Mouse (Mus musculus) heart, embryonic 14.5 days (tissue): ENCODE results near the gene Foxn3. TPM values are rescaled to one million over a fixed set of nuclear protein-coding genes. Genes with fewer than 3 reads are reported as not detected.

ENCODE experiments used
- ATAC-seq: fragments of 200-750 bp; cut with Nextera tagmentation; 2 replicates; pipeline ENCODE4 v1.8.0; 2017; ENCODE audit warnings: low read depth, moderate TSS enrichment; ENCODE audit not compliant: insufficient number of reproducible peaks, insufficient read depth, low FRiP score
- H3K27ac ChIP-seq, 2 experiments: fragments of 200-500 bp in 1 of 2; fragments of 300-500 bp in 1 of 2; sonication (generic) in 1 of 2; replicated peaks in 1 of 2; 2 replicates each; pipeline ENCODE4 v1.5.1; 2012 to 2014; ENCODE audit warnings: low read depth in 2 of 2, low read length in 2 of 2, control low read depth in 1 of 2, mild to moderate bottlenecking in 1 of 2, mixed read lengths in 1 of 2; ENCODE audit not compliant: control insufficient read depth in 1 of 2, insufficient read depth in 1 of 2
- H3K27me3 ChIP-seq: fragments of 300-500 bp; sonication (generic); 2 replicates; pipeline ENCODE4 v1.6.1; 2014; ENCODE audit warnings: mild to moderate bottlenecking, low read length, control low read depth; ENCODE audit not compliant: control insufficient read depth, insufficient read depth
- H3K36me3 ChIP-seq: fragments of 300-500 bp; sonication (generic); 2 replicates; pipeline ENCODE4 v1.6.1; 2014; ENCODE audit warnings: mild to moderate bottlenecking, control low read depth, low read length, mixed read lengths; ENCODE audit not compliant: control insufficient read depth, insufficient read depth
- H3K4me1 ChIP-seq, 2 experiments: fragments of 200-500 bp in 1 of 2; fragments of 300-500 bp in 1 of 2; sonication (generic) in 1 of 2; 2 replicates each; pipeline ENCODE4 v1.6.1; 2012 to 2014; ENCODE audit warnings: low read length in 2 of 2, control low read depth in 1 of 2, mixed read lengths in 1 of 2; ENCODE audit not compliant: control insufficient read depth in 2 of 2, insufficient read depth in 2 of 2
- H3K4me2 ChIP-seq: fragments of 300-500 bp; sonication (generic); 2 replicates; pipeline ENCODE4 v1.6.1; 2014; ENCODE audit warnings: mild to moderate bottlenecking, low read length
- H3K4me3 ChIP-seq, 2 experiments: fragments of 200-500 bp in 1 of 2; fragments of 300-500 bp in 1 of 2; sonication (generic) in 1 of 2; 2 replicates each; pipeline ENCODE4 v1.5.1; 2012 to 2014; ENCODE audit warnings: low read length in 2 of 2, mild to moderate bottlenecking in 2 of 2, control low read depth in 1 of 2, low read depth in 1 of 2, moderate library complexity in 1 of 2; ENCODE audit not compliant: control insufficient read depth in 1 of 2, insufficient read depth in 1 of 2
- H3K9ac ChIP-seq: fragments of 300-500 bp; sonication (generic); 2 replicates; pipeline ENCODE4 v1.6.1; 2014; ENCODE audit warnings: mild to moderate bottlenecking, low read length
- H3K9me3 ChIP-seq: fragments of 300-500 bp; sonication (generic); 2 replicates; pipeline ENCODE4 v1.6.1; 2016; ENCODE audit warnings: low read length, control low read depth; ENCODE audit not compliant: control insufficient read depth
- WGBS: fragments of 180-500 bp; shearing (Covaris S2); extraction: QIAGEN DNeasy Blood & Tissue Kit; methylation state at CpG from one replicate; pipeline ENCODE4 v1.1.7; 2014; 5-methylcytosine and 5-hydroxymethylcytosine counted together
- polyA plus RNA-seq: library from polyadenylated mRNA; unstranded; fragments of >200 nt; fragmentation: Nextera tagmentation; extraction: Ambion mirVana; gene quantifications from 2 replicates; pipeline ENCODE4 v1.2.1, GENCODE M21; 2014

The Foxn3 gene
- polyA plus RNA-seq, 1 experiment from 2014 or later, result 81.0 TPM

DNA sequence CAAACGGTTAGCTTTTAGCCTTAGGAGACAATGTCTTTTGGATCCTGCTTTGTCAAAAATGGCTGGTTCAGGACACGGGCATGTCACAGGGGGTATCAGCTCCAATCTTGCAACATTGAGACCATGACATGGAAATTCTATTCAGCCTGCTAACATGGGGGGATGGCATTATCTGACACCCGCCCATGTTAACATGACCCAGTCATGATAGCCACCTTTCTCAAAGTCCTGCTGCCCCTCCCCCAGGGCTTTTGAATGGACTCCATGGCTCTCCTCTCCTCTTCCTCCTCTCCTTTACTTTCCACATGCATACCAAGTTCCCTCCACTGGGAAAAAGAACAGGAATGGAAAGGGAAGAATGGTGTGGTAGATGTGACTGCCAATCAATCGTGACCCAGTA, 43.5 kb downstream of the Foxn3 start:
- no peak for ATAC-seq
- Histone ChIP-seq H3K27ac (no peak overlapping the region), H3K4me1 (peaks cover 7 to 9% of the 10 kb centered on the region in 2 experiments), H3K4me2 (no peak overlapping the region), H3K4me3 (no peak overlapping the region), H3K9me3 (no peaks in the 10 kb centered on the region), H3K27me3 (no peaks in the 10 kb centered on the region), H3K9ac (no peak overlapping the region), H3K36me3 (no peaks in the 10 kb centered on the region)
- WGBS, result 82% methylated on average over 4 of the region's 4 CpGs

- Histone ChIP-seq H3K9me3 (no peaks in the 10 kb centered on the region), H3K36me3 (no peaks in the 10 kb centered on the region), H3K27ac (peak overlapping the region; percentile 29 to 62; a peak in 3 of 4 replicates), H3K27me3 (no peaks in the 10 kb centered on the region), H3K4me2 (peak overlapping the region; percentile 23; the same call in 1 of the 2 replicates), H3K9ac (peak overlapping the region; percentile 46; the same call in 1 of the 2 replicates), H3K4me3 (no peak overlapping the region), H3K4me1 (peaks cover 7 to 9% of the 10 kb centered on the region in 2 experiments)
- WGBS, result 45% methylated on average over 9 of the region's 9 CpGs
- no peak for ATAC-seq
Measured at GRCm38 (mm10) chr12:99519191-99519614, 44.2 kb downstream of the Foxn3 start.

DNA sequence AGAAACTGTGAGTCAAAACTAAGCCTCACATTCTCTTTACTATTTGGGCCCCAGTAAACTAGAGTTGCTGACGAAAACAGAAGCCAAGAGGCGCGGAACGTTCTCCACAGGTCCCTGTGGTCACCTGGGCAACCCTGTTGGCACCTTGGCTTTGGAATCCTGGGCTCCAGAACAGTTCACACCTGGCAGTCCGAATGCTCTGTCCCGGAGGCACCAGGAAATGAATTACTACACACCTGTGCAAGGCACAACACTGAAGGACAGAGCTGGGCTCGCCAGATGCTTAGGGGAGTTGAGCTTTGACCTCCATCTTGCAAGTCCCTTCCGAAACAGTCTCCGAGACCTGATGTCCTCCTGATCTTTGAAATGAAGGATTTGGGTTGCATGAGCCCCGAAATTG, 44.7 kb downstream of the Foxn3 start:
- H3K27ac ChIP-seq, result no peak overlapping the region
- H3K9ac ChIP-seq, result no peak overlapping the region
- H3K36me3 ChIP-seq, result no peaks in the 10 kb centered on the region
- no peaks in the 10 kb centered on the region for H3K9me3 ChIP-seq
- no peaks in the 10 kb centered on the region for H3K27me3 ChIP-seq
- H3K4me1 ChIP-seq, result peaks cover 7 to 9% of the 10 kb centered on the region in 2 experiments
- ATAC-seq, result no peak
- no peak overlapping the region for H3K4me2 ChIP-seq
- H3K4me3 ChIP-seq, result no peak overlapping the region
- 93% methylated on average over 10 of the region's 10 CpGs for WGBS

DNA sequence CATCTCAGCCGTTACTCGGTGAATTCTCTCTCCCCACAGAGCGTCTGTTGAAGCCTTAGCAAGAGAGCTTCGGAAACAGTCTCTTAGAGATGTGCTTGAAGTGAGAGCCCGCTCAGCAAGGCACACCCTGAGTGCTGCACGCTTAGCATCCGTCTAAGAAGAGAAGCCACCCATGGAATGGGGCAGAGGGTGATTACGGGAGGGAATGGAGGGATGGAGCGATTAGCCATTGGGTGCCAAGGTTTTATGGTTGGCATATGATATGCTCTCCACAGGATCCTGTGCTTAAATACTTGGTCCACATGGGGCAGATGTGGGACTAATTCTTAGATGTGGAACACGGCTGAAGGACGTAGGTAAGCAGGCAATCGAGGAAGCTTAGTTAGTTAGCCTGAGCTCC, 45.3 kb downstream of the Foxn3 start:
- Histone ChIP-seq H3K27me3 (no peaks in the 10 kb centered on the region), H3K9me3 (no peaks in the 10 kb centered on the region), H3K27ac (no peak overlapping the region), H3K4me1 (peaks cover 7 to 9% of the 10 kb centered on the region in 2 experiments), H3K9ac (no peak overlapping the region), H3K36me3 (no peaks in the 10 kb centered on the region), H3K4me3 (no peak overlapping the region), H3K4me2 (no peak overlapping the region)
- ATAC-seq, result no peak
- 93% methylated on average over 12 of the region's 12 CpGs for WGBS

GRCm38 (mm10) chr12:99517296-99517695, 46.1 kb downstream of the Foxn3 start:
- Histone ChIP-seq H3K27ac (no peak overlapping the region), H3K9ac (no peak overlapping the region), H3K4me3 (no peak overlapping the region), H3K27me3 (no peaks in the 10 kb centered on the region), H3K4me1 (peaks cover 7 to 9% of the 10 kb centered on the region in 2 experiments), H3K4me2 (no peak overlapping the region), H3K9me3 (no peaks in the 10 kb centered on the region), H3K36me3 (no peaks in the 10 kb centered on the region)
- 90% methylated on average over 5 of the region's 5 CpGs for WGBS
- no peak for ATAC-seq

- H3K4me2 ChIP-seq, result no peak overlapping the region
- H3K27ac ChIP-seq, result no peak overlapping the region
- H3K27me3 ChIP-seq, result no peaks in the 10 kb centered on the region
- H3K9ac ChIP-seq, result no peak overlapping the region
- no peak overlapping the region for H3K4me3 ChIP-seq
- H3K9me3 ChIP-seq, result no peaks in the 10 kb centered on the region
- no peaks in the 10 kb centered on the region for H3K36me3 ChIP-seq
- no peak for ATAC-seq
- 66% methylated on average over 3 of the region's 3 CpGs for WGBS
- H3K4me1 ChIP-seq, result peaks cover 7 to 9% of the 10 kb centered on the region in 2 experiments
Measured at GRCm38 (mm10) chr12:99515481-99515880, 47.9 kb downstream of the Foxn3 start.

DNA sequence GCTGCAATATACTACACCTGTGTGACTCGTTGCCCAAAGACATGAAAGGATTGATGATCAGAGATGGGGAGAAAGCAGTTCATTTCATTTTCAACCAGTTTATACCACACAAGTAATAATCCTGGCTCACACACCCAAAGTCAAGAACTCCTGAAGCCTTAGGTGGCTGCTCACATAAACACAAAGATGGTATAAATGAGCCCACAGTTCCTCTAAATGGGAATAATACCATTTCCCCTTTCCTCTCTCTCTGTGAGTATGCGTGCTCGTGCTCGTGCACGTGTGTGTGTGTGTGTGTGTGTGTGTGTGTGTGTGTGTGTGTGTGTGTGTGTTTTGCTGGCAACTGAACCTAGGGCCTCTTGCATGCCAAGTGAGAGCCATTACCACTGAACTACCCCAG, 51.7 kb downstream of the Foxn3 start:
- no peak overlapping the region for H3K4me2 ChIP-seq
- H3K9ac ChIP-seq, result no peak overlapping the region
- H3K36me3 ChIP-seq, result no peaks in the 10 kb centered on the region
- H3K4me3 ChIP-seq, result no peak overlapping the region
- no peaks in the 10 kb centered on the region for H3K4me1 ChIP-seq
- H3K27ac ChIP-seq, result no peak overlapping the region
- H3K9me3 ChIP-seq, result no peaks in the 10 kb centered on the region
- H3K27me3 ChIP-seq, result no peaks in the 10 kb centered on the region
- no peak for ATAC-seq
- 94% methylated on average over 5 of the region's 5 CpGs for WGBS

GRCm38 (mm10) chr12:99510759-99511158, 52.6 kb downstream of the Foxn3 start:
- H3K9me3 ChIP-seq, result no peaks in the 10 kb centered on the region
- no peak overlapping the region for H3K9ac ChIP-seq
- WGBS, result 57% methylated on average over 5 of the region's 5 CpGs
- no peak overlapping the region for H3K27ac ChIP-seq
- H3K4me1 ChIP-seq, result no peaks in the 10 kb centered on the region
- no peaks in the 10 kb centered on the region for H3K27me3 ChIP-seq
- H3K36me3 ChIP-seq, result no peaks in the 10 kb centered on the region
- no peak overlapping the region for H3K4me2 ChIP-seq
- ATAC-seq, result no peak
- H3K4me3 ChIP-seq, result no peak overlapping the region
